Mouse (Mus musculus) MEL (cell line): ENCODE data around the gene Nkiras2. TPM values are rescaled to one million over a fixed set of nuclear protein-coding genes. Genes with fewer than 3 reads are reported as not detected.
"Not testable (repeated sequence)": the region's sequence is repeated elsewhere in the genome, so short reads cannot be mapped to it uniquely, and the experiment has no call there.

Experiments used
- DNase-seq: peaks from one replicate; pipeline ENCODE4 v3.0.0; 2011; ENCODE audit warnings: low read depth, low spot score
- H3K27ac ChIP-seq: 2 replicates; pipeline ENCODE4 v1.5.1; 2012; ENCODE audit warnings: low read depth, mild to moderate bottlenecking, control low read depth, low read length, moderate library complexity; ENCODE audit not compliant: control insufficient read depth
- H3K27me3 ChIP-seq, 2 experiments: fragments of 150-350 bp in 1 of 2; sonication (generic) in 1 of 2; 2 replicates each; pipeline ENCODE4 v1.6.1; 2012; ENCODE audit warnings: low read length in 2 of 2, mild to moderate bottlenecking in 2 of 2, improper control_type of control experiment in 1 of 2, moderate library complexity in 1 of 2; ENCODE audit not compliant: insufficient read depth in 2 of 2, control insufficient read depth in 1 of 2
- H3K36me3 ChIP-seq, 2 experiments: 2 replicates each; pipeline ENCODE4 v1.6.1; 2012 to 2014; ENCODE audit warnings: low read length in 2 of 2, improper control_type of control experiment in 1 of 2, inconsistent platforms in 1 of 2, mild to moderate bottlenecking in 1 of 2; ENCODE audit not compliant: insufficient read depth in 2 of 2, control insufficient read depth in 1 of 2
- H3K4me1 ChIP-seq, 2 experiments: fragments of 150-350 bp in 1 of 2; sonication (generic) in 1 of 2; 2 replicates each; pipeline ENCODE4 v1.6.1; 2012; ENCODE audit warnings: low read length in 2 of 2, improper control_type of control experiment in 1 of 2, mild to moderate bottlenecking in 1 of 2; ENCODE audit not compliant: insufficient read depth in 2 of 2, control insufficient read depth in 1 of 2
- H3K4me3 ChIP-seq, 2 experiments: fragments of 150-350 bp in 1 of 2; sonication (generic) in 1 of 2; 2 replicates each; pipeline ENCODE4 v1.5.1; 2012; ENCODE audit warnings: low read depth in 2 of 2, low read length in 2 of 2, mild to moderate bottlenecking in 2 of 2, moderate library complexity in 2 of 2, control low read depth in 1 of 2, improper control_type of control experiment in 1 of 2; ENCODE audit not compliant: control insufficient read depth in 1 of 2, insufficient read depth in 1 of 2
- H3K79me2 ChIP-seq: 2 replicates; pipeline ENCODE4 v1.6.1; 2012; ENCODE audit warnings: mild to moderate bottlenecking, low read length, moderate library complexity; ENCODE audit not compliant: control insufficient read depth, poor library complexity, insufficient read depth
- H3K9ac ChIP-seq: 2 replicates; pipeline ENCODE4 v1.6.1; 2012; ENCODE audit warnings: low read depth, mild to moderate bottlenecking, control low read depth, low read length, moderate library complexity; ENCODE audit not compliant: control insufficient read depth, poor library complexity, severe bottlenecking
- H3K9me3 ChIP-seq: fragments of 150-350 bp; sonication (generic); replicated peaks from 2 replicates; pipeline ENCODE4 v1.6.1; 2012; ENCODE audit warnings: mild to moderate bottlenecking, low read length, improper control_type of control experiment, moderate library complexity; ENCODE audit not compliant: insufficient read depth
- CHD1 ChIP-seq: IDR thresholded peaks from 2 replicates; pipeline ENCODE4 v1.6.1; 2012; ENCODE audit warnings: low read depth, mild to moderate bottlenecking, inconsistent platforms, low read length, improper control_type of control experiment
- CTCF ChIP-seq, 3 experiments: IDR thresholded peaks in 2 of 3; conservative IDR thresholded peaks in 1 of 3; 2 replicates each; pipeline ENCODE4 v1.5.1; 2011 to 2012; ENCODE audit warnings: low read length in 3 of 3, low read depth in 2 of 3, mild to moderate bottlenecking in 2 of 3, improper control_type of control experiment in 1 of 3, inconsistent platforms in 1 of 3, mixed read lengths in 1 of 3, moderate library complexity in 1 of 3; ENCODE audit not compliant: control insufficient read depth in 1 of 3, insufficient read depth in 1 of 3, poor library complexity in 1 of 3, severe bottlenecking in 1 of 3
- E2F4 ChIP-seq: IDR thresholded peaks from 2 replicates; pipeline ENCODE4 v1.6.1; 2011; ENCODE audit warnings: low read depth, low read length, improper control_type of control experiment, borderline replicate concordance
- GABPA ChIP-seq: IDR thresholded peaks from 2 replicates; pipeline ENCODE4 v1.6.1; 2012; ENCODE audit warnings: low read depth, mild to moderate bottlenecking, inconsistent platforms, low read length, improper control_type of control experiment, moderate library complexity
- GATA1 ChIP-seq: IDR thresholded peaks from 2 replicates; pipeline ENCODE4 v1.6.1; 2011; ENCODE audit warnings: low read depth, low read length, improper control_type of control experiment
- JUND ChIP-seq: IDR thresholded peaks from 2 replicates; pipeline ENCODE4 v1.6.1; 2011; ENCODE audit warnings: low read depth, mild to moderate bottlenecking, improper control_type of control experiment, low read length
- MAFK ChIP-seq: IDR thresholded peaks from 2 replicates; pipeline ENCODE4 v1.6.1; 2011; ENCODE audit warnings: low read depth, mild to moderate bottlenecking, low read length, improper control_type of control experiment, borderline replicate concordance
- NELFE ChIP-seq: IDR thresholded peaks from 2 replicates; pipeline ENCODE4 v1.6.1; 2011; ENCODE audit warnings: low read depth, low read length, improper control_type of control experiment
- POLR2A ChIP-seq, 2 experiments: IDR thresholded peaks; 2 replicates each; pipeline ENCODE4 v1.6.1; 2011 to 2012; ENCODE audit warnings: low read length in 2 of 2, mild to moderate bottlenecking in 2 of 2, control low read depth in 1 of 2, improper control_type of control experiment in 1 of 2, low read depth in 1 of 2, moderate library complexity in 1 of 2; ENCODE audit not compliant: control insufficient read depth in 1 of 2, insufficient read depth in 1 of 2, poor library complexity in 1 of 2
- RAD21 ChIP-seq: IDR thresholded peaks from 2 replicates; pipeline ENCODE4 v1.6.1; 2011; ENCODE audit warnings: mild to moderate bottlenecking, low read depth, low read length, improper control_type of control experiment
- RCOR1 ChIP-seq: IDR thresholded peaks from 2 replicates; pipeline ENCODE4 v1.6.1; 2012; ENCODE audit warnings: low read depth, mild to moderate bottlenecking, inconsistent platforms, low read length, improper control_type of control experiment
- SIN3A ChIP-seq: IDR thresholded peaks from 2 replicates; pipeline ENCODE4 v1.6.1; 2012; ENCODE audit warnings: low read length, improper control_type of control experiment, inconsistent platforms
- TBP ChIP-seq: IDR thresholded peaks from 2 replicates; pipeline ENCODE4 v1.8.0; 2011; ENCODE audit warnings: low read depth, low read length, improper control_type of control experiment
- TCF12 ChIP-seq: IDR thresholded peaks from 2 replicates; pipeline ENCODE4 v1.6.1; 2014; ENCODE audit warnings: low read depth, mild to moderate bottlenecking, inconsistent platforms, low read length, improper control_type of control experiment, moderate library complexity
- UBTF ChIP-seq: IDR thresholded peaks from 2 replicates; pipeline ENCODE4 v1.6.1; 2012; ENCODE audit warnings: low read depth, mild to moderate bottlenecking, inconsistent platforms, low read length, improper control_type of control experiment, moderate library complexity, borderline replicate concordance; ENCODE audit not compliant: insufficient read depth
- USF2 ChIP-seq, 2 experiments: IDR thresholded peaks; 2 replicates each; pipeline ENCODE4 v1.6.1; 2011 to 2012; ENCODE audit warnings: improper control_type of control experiment in 2 of 2, low read length in 2 of 2, borderline replicate concordance in 1 of 2, inconsistent platforms in 1 of 2, low read depth in 1 of 2, mild to moderate bottlenecking in 1 of 2; ENCODE audit not compliant: insufficient read depth in 1 of 2
- ZKSCAN1 ChIP-seq: IDR thresholded peaks from 2 replicates; pipeline ENCODE4 v1.6.1; 2012; ENCODE audit warnings: low read depth, mild to moderate bottlenecking, inconsistent platforms, low read length, improper control_type of control experiment, moderate library complexity
- ZMIZ1 ChIP-seq: IDR thresholded peaks from 2 replicates; pipeline ENCODE4 v1.6.1; 2012; ENCODE audit warnings: low read depth, mild to moderate bottlenecking, inconsistent platforms, low read length, improper control_type of control experiment, moderate library complexity
- ZNF384 ChIP-seq: IDR thresholded peaks from 2 replicates; pipeline ENCODE4 v1.6.1; 2012; ENCODE audit warnings: low read depth, mild to moderate bottlenecking, inconsistent platforms, low read length, improper control_type of control experiment
- polyA plus RNA-seq, 2 experiments: library from polyadenylated mRNA; stranded (reverse) in 1 of 2; unstranded in 1 of 2; fragments of >175 nt in 1 of 2; fragments of >200 nt in 1 of 2; gene quantifications; 2 replicates each; pipeline versions ENCODE4 v1.2.1 to v1.2.4; 2012; ENCODE audit warnings: low replicate concordance in 2 of 2, low read depth in 1 of 2; ENCODE audit not compliant: insufficient read length in 2 of 2, insufficient read depth in 1 of 2, missing spikeins in 1 of 2
- total RNA-seq: library from RNA; depleted of rRNA; stranded (reverse); fragments of 300-350 nt; gene quantifications from 2 replicates; pipeline ENCODE4 v1.2.3, GENCODE M21; 2012

Gene Nkiras2
- total and polyA plus RNA-seq, 3 experiments: 37.1 to 49.9 TPM; not detected in 1

GRCm38 (mm10) chr11:100613241-100613640 is 5.8 kb upstream of the Nkiras2 start:
- DNase-seq: no peak
- Histone ChIP-seq H3K27ac (no peak overlapping the region), H3K9me3 (no peaks in the 10 kb centered on the region), H3K79me2 (peaks cover 83% of the 10 kb centered on the region), H3K27me3 (no peaks in the 10 kb centered on the region), H3K4me3 (no peak overlapping the region), H3K36me3 (peaks cover 16 to 20% of the 10 kb centered on the region in 2 experiments), H3K9ac (no peak overlapping the region), H3K4me1 (peaks cover 5 to 12% of the 10 kb centered on the region in 2 experiments)
- TF ChIP-seq TBP (no peak), TCF12 (no peak), RAD21 (no peak), GATA1 (no peak), USF2 (IDR thresholded peaks at IDR 0.05; ENCODE audit: borderline replicate concordance in 1 of 2, insufficient read depth in 1 of 2, low read depth in 1 of 2, low read length in 2 of 2) (no peak), GABPA (no peak), SIN3A (no peak), MAFK (no peak), UBTF (no peak), POLR2A (IDR thresholded peaks at IDR 0.05; ENCODE audit: control insufficient read depth in 1 of 2, insufficient read depth in 1 of 2, low read depth in 1 of 2, low read length in 2 of 2, poor library complexity in 1 of 2) (no peak), ZKSCAN1 (no peak), CHD1 (no peak), ZNF384 (no peak), ZMIZ1 (no peak), RCOR1 (no peak)

- Histone ChIP-seq H3K9ac (no peak overlapping the region), H3K9me3 (no peaks in the 10 kb centered on the region), H3K4me3 (no peak overlapping the region), H3K27ac (no peak overlapping the region), H3K4me1 (peaks cover 5 to 16% of the 10 kb centered on the region in 2 experiments), H3K79me2 (peaks cover 75% of the 10 kb centered on the region), H3K36me3 (peaks cover 8 to 23% of the 10 kb centered on the region in 2 experiments), H3K27me3 (no peaks in the 10 kb centered on the region)
- DNase-seq: no peak
- no peak for TF ChIP-seq TCF12
- TF ChIP-seq CTCF (IDR thresholded peaks at IDR 0.05 in 2 of 3, conservative IDR thresholded peaks at IDR 0.05 in 1 of 3; ENCODE audit: control insufficient read depth in 1 of 3, insufficient read depth in 1 of 3, low read depth in 2 of 3, low read length in 3 of 3, poor library complexity in 1 of 3, severe bottlenecking in 1 of 3): no peak
- TF ChIP-seq NELFE: no peak
- TF ChIP-seq E2F4: no peak
- TF ChIP-seq JUND: no peak
Measured at GRCm38 (mm10) chr11:100616332-100616731, 2.7 kb upstream of the Nkiras2 start.

GRCm38 (mm10) chr11:100616836-100617235 is 2.2 kb upstream of the Nkiras2 start:
- H3K9ac ChIP-seq, H3K4me3 ChIP-seq, H3K27me3 ChIP-seq, H3K27ac ChIP-seq, DNase-seq, H3K9me3 ChIP-seq: not testable (repeated sequence)
- Histone ChIP-seq H3K4me1 (peaks cover 5 to 16% of the 10 kb centered on the region in 2 experiments), H3K36me3 (peaks cover 7 to 23% of the 10 kb centered on the region in 2 experiments), H3K79me2 (peaks cover 70% of the 10 kb centered on the region)
